Mouse (Mus musculus) hindbrain, embryonic 16.5 days (tissue): ENCODE results near the gene Ctcf. TPM values are rescaled to one million over a fixed set of nuclear protein-coding genes. Genes with fewer than 3 reads are reported as not detected.

Experiments used
- ATAC-seq: fragments of 200-750 bp; cut with Nextera tagmentation; 2 replicates; pipeline ENCODE4 v1.8.0; 2017; ENCODE audit warnings: moderate TSS enrichment, moderate library complexity
- H3K27ac ChIP-seq: fragments of 300-500 bp; sonication (generic); 2 replicates; pipeline ENCODE4 v1.5.1; 2014; ENCODE audit warnings: low read depth, mild to moderate bottlenecking, control low read depth, low read length, moderate library complexity
- H3K27me3 ChIP-seq: fragments of 300-500 bp; sonication (generic); replicated peaks from 2 replicates; pipeline ENCODE4 v1.6.1; 2014; ENCODE audit warnings: low read length; ENCODE audit not compliant: control insufficient read depth, insufficient read depth
- H3K36me3 ChIP-seq: fragments of 300-500 bp; sonication (generic); 2 replicates; pipeline ENCODE4 v1.6.1; 2014; ENCODE audit warnings: mild to moderate bottlenecking, low read length, moderate library complexity, mixed read lengths; ENCODE audit not compliant: control insufficient read depth, insufficient read depth
- H3K4me1 ChIP-seq: fragments of 300-500 bp; sonication (generic); 2 replicates; pipeline ENCODE4 v1.6.1; 2014; ENCODE audit warnings: low read depth, low read length; ENCODE audit not compliant: control insufficient read depth, insufficient read depth
- H3K4me2 ChIP-seq: fragments of 300-500 bp; sonication (generic); 2 replicates; pipeline ENCODE4 v1.6.1; 2014; ENCODE audit warnings: mild to moderate bottlenecking, low read length, control low read depth, moderate library complexity
- H3K4me3 ChIP-seq: fragments of 300-500 bp; sonication (generic); 2 replicates; pipeline ENCODE4 v1.5.1; 2014; ENCODE audit warnings: mild to moderate bottlenecking, low read length, control low read depth, moderate library complexity
- H3K9ac ChIP-seq: fragments of 300-500 bp; sonication (generic); 2 replicates; pipeline ENCODE4 v1.6.1; 2014; ENCODE audit warnings: low read depth, mild to moderate bottlenecking, control low read depth, low read length, moderate library complexity
- H3K9me3 ChIP-seq: fragments of 300-500 bp; sonication (generic); 2 replicates; pipeline ENCODE4 v1.6.1; 2014; ENCODE audit warnings: mild to moderate bottlenecking, low read length, moderate library complexity; ENCODE audit not compliant: control insufficient read depth
- WGBS: fragments of 180-500 bp; shearing (Covaris S2); extraction: QIAGEN DNeasy Blood & Tissue Kit; methylation state at CpG from one replicate; pipeline ENCODE4 v1.1.7; 2014; 5-methylcytosine and 5-hydroxymethylcytosine counted together
- polyA plus RNA-seq: library from polyadenylated mRNA; unstranded; fragments of >200 nt; fragmentation: Nextera tagmentation; extraction: Ambion mirVana; gene quantifications from 2 replicates; pipeline ENCODE4 v1.2.1, GENCODE M21; 2015

Gene Ctcf
- polyA plus RNA-seq, 1 experiment from 2014 or later = 93.4 TPM

GRCm38 (mm10) chr8:105621841-105622240, 14.5 kb upstream of the Ctcf start:
- no peak overlapping the region for H3K9ac ChIP-seq
- peak overlapping the region; percentile 74 for H3K27ac ChIP-seq
- WGBS = 32% methylated on average over 4 of the region's 4 CpGs
- no peaks in the 10 kb centered on the region for H3K27me3 ChIP-seq
- no peak overlapping the region for H3K4me2 ChIP-seq
- no peak overlapping the region for H3K4me3 ChIP-seq
- no peaks in the 10 kb centered on the region for H3K9me3 ChIP-seq
- peaks cover 7% of the 10 kb centered on the region; the same call in 1 of the 2 replicates for H3K4me1 ChIP-seq
- ATAC-seq = peak; percentile 13; the same call in 1 of the 2 replicates
- peaks cover 46% of the 10 kb centered on the region for H3K36me3 ChIP-seq

GRCm38 (mm10) chr8:105622421-105622920, 13.9 kb upstream of the Ctcf start:
- peaks cover 7% of the 10 kb centered on the region; the same call in 1 of the 2 replicates for H3K4me1 ChIP-seq
- 4% methylated on average over 8 of the region's 8 CpGs for WGBS
- ATAC-seq = peak; percentile 88
- H3K27me3 ChIP-seq = no peaks in the 10 kb centered on the region
- no peaks in the 10 kb centered on the region for H3K9me3 ChIP-seq
- H3K4me3 ChIP-seq = no peak overlapping the region
- peak overlapping the region; percentile 74 for H3K27ac ChIP-seq
- no peak overlapping the region for H3K4me2 ChIP-seq
- H3K36me3 ChIP-seq = peaks cover 40% of the 10 kb centered on the region
- no peak overlapping the region for H3K9ac ChIP-seq

GRCm38 (mm10) chr8:105623118-105623517, 13.2 kb upstream of the Ctcf start:
- H3K9ac ChIP-seq = no peak overlapping the region
- no peak overlapping the region for H3K4me3 ChIP-seq
- ATAC-seq = no peak
- peaks cover 7% of the 10 kb centered on the region; the same call in 1 of the 2 replicates for H3K4me1 ChIP-seq
- peaks cover 34% of the 10 kb centered on the region for H3K36me3 ChIP-seq
- no peaks in the 10 kb centered on the region for H3K9me3 ChIP-seq
- no peaks in the 10 kb centered on the region for H3K27me3 ChIP-seq
- 38% methylated on average over 5 of the region's 5 CpGs for WGBS
- no peak overlapping the region; the same call in 1 of the 2 replicates for H3K27ac ChIP-seq
- no peak overlapping the region for H3K4me2 ChIP-seq

GRCm38 (mm10) chr8:105623679-105624245, 12.6 kb upstream of the Ctcf start:
- no peak overlapping the region for H3K4me2 ChIP-seq
- H3K4me3 ChIP-seq = no peak overlapping the region
- H3K9me3 ChIP-seq = no peaks in the 10 kb centered on the region
- ATAC-seq = no peak
- H3K36me3 ChIP-seq = peaks cover 27% of the 10 kb centered on the region
- H3K4me1 ChIP-seq = peaks cover 7% of the 10 kb centered on the region; the same call in 1 of the 2 replicates
- H3K9ac ChIP-seq = no peak overlapping the region
- H3K27ac ChIP-seq = no peak overlapping the region
- WGBS = 46% methylated on average over 7 of the region's 7 CpGs
- H3K27me3 ChIP-seq = no peaks in the 10 kb centered on the region

GRCm38 (mm10) chr8:105624401-105624800, 12.0 kb upstream of the Ctcf start:
- H3K9me3 ChIP-seq = no peaks in the 10 kb centered on the region
- H3K4me1 ChIP-seq = peaks cover 7% of the 10 kb centered on the region; the same call in 1 of the 2 replicates
- no peak overlapping the region for H3K4me3 ChIP-seq
- no peak overlapping the region for H3K4me2 ChIP-seq
- H3K27ac ChIP-seq = no peak overlapping the region
- WGBS = 46% methylated on average over 3 of the region's 3 CpGs
- no peak for ATAC-seq
- H3K9ac ChIP-seq = no peak overlapping the region
- H3K36me3 ChIP-seq = peaks cover 27% of the 10 kb centered on the region
- H3K27me3 ChIP-seq = no peaks in the 10 kb centered on the region

GRCm38 (mm10) chr8:105624831-105625230, 11.5 kb upstream of the Ctcf start:
- Histone ChIP-seq H3K4me1 (peaks cover 7% of the 10 kb centered on the region; the same call in 1 of the 2 replicates), H3K27me3 (no peaks in the 10 kb centered on the region), H3K27ac (no peak overlapping the region), H3K4me2 (no peak overlapping the region), H3K9me3 (no peaks in the 10 kb centered on the region), H3K4me3 (no peak overlapping the region), H3K9ac (no peak overlapping the region), H3K36me3 (peaks cover 27% of the 10 kb centered on the region)
- no peak for ATAC-seq
- WGBS = 88% methylated on average over 1 of the region's 1 CpGs

- no peak overlapping the region for H3K4me3 ChIP-seq
- no peaks in the 10 kb centered on the region for H3K27me3 ChIP-seq
- H3K4me2 ChIP-seq = no peak overlapping the region
- no peak for ATAC-seq
- H3K36me3 ChIP-seq = peaks cover 15% of the 10 kb centered on the region
- H3K9me3 ChIP-seq = no peaks in the 10 kb centered on the region
- 65% methylated on average over 1 of the region's 1 CpGs for WGBS
- no peak overlapping the region for H3K9ac ChIP-seq
- no peak overlapping the region for H3K27ac ChIP-seq
- peaks cover 7% of the 10 kb centered on the region; the same call in 1 of the 2 replicates for H3K4me1 ChIP-seq
These were observed 10.3 kb upstream of the Ctcf start for GRCm38 (mm10) chr8:105626086-105626485.

GRCm38 (mm10) chr8:105629337-105629736, 7.0 kb upstream of the Ctcf start:
- no peak overlapping the region for H3K27ac ChIP-seq
- no peak overlapping the region for H3K9ac ChIP-seq
- 0 out of 2 replicates have a peak, but pooled peaks cover 2% of the 10 kb centered on the region for H3K36me3 ChIP-seq
- H3K27me3 ChIP-seq = no peaks in the 10 kb centered on the region
- no peaks in the 10 kb centered on the region for H3K9me3 ChIP-seq
- no peak for ATAC-seq
- H3K4me3 ChIP-seq = no peak overlapping the region
- H3K4me2 ChIP-seq = no peak overlapping the region
- no peaks in the 10 kb centered on the region for H3K4me1 ChIP-seq
- 89% methylated on average over 4 of the region's 4 CpGs for WGBS

GRCm38 (mm10) chr8:105634771-105635458, 1.5 kb upstream of the Ctcf start:
- Histone ChIP-seq H3K4me3 (no peak overlapping the region; the same call in 1 of the 2 replicates), H3K36me3 (no peaks in the 10 kb centered on the region), H3K4me2 (peak overlapping the region; percentile 89), H3K27ac (no peak overlapping the region), H3K9ac (no peak overlapping the region), H3K4me1 (peaks cover 21% of the 10 kb centered on the region), H3K9me3 (no peaks in the 10 kb centered on the region), H3K27me3 (no peaks in the 10 kb centered on the region)
- ATAC-seq = no peak
- 86% methylated on average over 2 of the region's 2 CpGs for WGBS
